In the genomic region with DNA sequence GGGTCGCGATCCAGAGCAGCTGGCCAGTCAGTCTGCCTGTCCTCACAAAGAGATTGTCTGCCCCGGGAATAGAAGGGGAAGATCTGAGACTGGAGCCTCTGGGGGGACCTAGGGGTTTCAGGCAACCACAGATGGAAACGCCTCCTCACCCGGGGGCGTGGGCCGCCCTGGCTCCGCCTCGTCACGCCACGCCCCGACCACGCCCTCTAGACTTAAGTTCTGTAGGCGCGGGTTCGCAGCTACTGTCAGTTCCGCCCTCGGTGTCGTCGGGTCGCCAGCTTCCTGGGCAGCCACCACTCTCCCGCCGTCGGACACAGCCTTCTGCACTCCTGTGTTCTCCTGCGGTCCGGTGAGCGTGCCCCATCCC, we compare ENCODE assay signal across 8 mouse cellular contexts. TPM values are rescaled to one million over a fixed set of nuclear protein-coding genes. Genes with fewer than 3 reads are reported as not detected.
DNase-seq lines count a peak whose midpoint lies in the region; ATAC-seq and TF ChIP-seq lines count a peak whose summit lies in the region.

A gene (plus strand): TSS at position 221 of the 367 bp plus-strand sequence.

- peak; percentile 90 to 94 for DNase-seq in CD8-positive naive resting alpha-beta T cell, adult 2 months (ENCODE audit: low read depth in 2 of 2, low spot score in 2 of 2)
- peak; percentile 61 to 73 for DNase-seq in adrenal gland, postnatal 4 days (ENCODE audit: low spot score in 2 of 2)
- DNase-seq in heart, postnatal 4 days = peak; percentile 89
- DNase-seq in layer of hippocampus, adult 2 months (ENCODE audit: low spot score in 2 of 2) = peak; percentile 40 to 57
- peak; percentile 97 for DNase-seq in lung, adult 2 months
- peak; percentile 92 to 96 for DNase-seq in thymus, adult 18-20 months

- H3K9ac ChIP-seq in forebrain, embryonic 15.5 days (replicated peaks) = peak within 1 kb of the TSS; percentile 32; the same call in 1 of the 2 replicates
- H3K9ac ChIP-seq in neural tube, embryonic 14.5 days (replicated peaks; ENCODE audit: low read depth, low read length) = peak within 1 kb of the TSS; percentile 53

- no peak for TF ChIP-seq CTCF in layer of hippocampus, adult 2 months (conservative IDR thresholded peaks at IDR 0.05)
- no peak for TF ChIP-seq CTCF in lung, adult 2 months (IDR thresholded peaks at IDR 0.05; ENCODE audit: insufficient read depth, low read length)

- no peaks in the 10 kb centered on the region for H3K9me3 ChIP-seq in forebrain, embryonic 15.5 days
- H3K9me3 ChIP-seq in neural tube, embryonic 14.5 days (ENCODE audit: control insufficient read depth, low read length) = no peaks in the 10 kb centered on the region

- H3K27ac ChIP-seq in forebrain, embryonic 15.5 days (replicated peaks) = no peak within 1 kb of the TSS
- H3K27ac ChIP-seq in layer of hippocampus, adult 2 months = peak within 1 kb of the TSS; percentile 79
- 0 out of 2 replicates have a peak within 1 kb of the TSS, but pooled peaks have one; percentile 12 for H3K27ac ChIP-seq in neural tube, embryonic 14.5 days (ENCODE audit: low read depth, low read length)

- 0 out of 2 replicates have a peak, but pooled peaks have one; percentile 26 for ATAC-seq in forebrain, embryonic 15.5 days (replicated peaks)
- peak; percentile 6; the same call in 1 of the 2 replicates for ATAC-seq in neural tube, embryonic 14.5 days (ENCODE audit: low read depth)

- no peaks in the 10 kb centered on the region for H3K36me3 ChIP-seq in forebrain, embryonic 15.5 days
- no peaks in the 10 kb centered on the region for H3K36me3 ChIP-seq in neural tube, embryonic 14.5 days (ENCODE audit: control insufficient read depth, insufficient read depth, low read length)

- peak within 1 kb of the TSS; percentile 59 for H3K4me2 ChIP-seq in forebrain, embryonic 15.5 days (replicated peaks)
- H3K4me2 ChIP-seq in neural tube, embryonic 14.5 days (ENCODE audit: low read depth, low read length) = peak within 1 kb of the TSS; percentile 68

- under 1% methylated on average over 27 of the region's 27 CpGs for WGBS in forebrain, embryonic 15.5 days
- WGBS in lung, adult 2 months = 0% methylated on average over 26 of the region's 27 CpGs
- WGBS in neural tube, embryonic 14.5 days = 2% methylated on average over 26 of the region's 27 CpGs

- H3K4me1 ChIP-seq in forebrain, embryonic 15.5 days = peaks cover 34% of the 10 kb centered on the region
- H3K4me1 ChIP-seq in lung, adult 2 months (ENCODE audit: control insufficient read depth, insufficient read depth, low read length) = peaks cover 19% of the 10 kb centered on the region
- peaks cover 14% of the 10 kb centered on the region for H3K4me1 ChIP-seq in neural tube, embryonic 14.5 days (ENCODE audit: control insufficient read depth, insufficient read depth, low read length)

- peaks cover 5% of the 10 kb centered on the region; the same call in 1 of the 2 replicates for H3K27me3 ChIP-seq in forebrain, embryonic 15.5 days
- no peaks in the 10 kb centered on the region for H3K27me3 ChIP-seq in neural tube, embryonic 14.5 days (ENCODE audit: control insufficient read depth, insufficient read depth, low read length)

- H3K4me3 ChIP-seq in forebrain, embryonic 15.5 days = peak within 1 kb of the TSS; percentile 41
- H3K4me3 ChIP-seq in layer of hippocampus, adult 2 months = peak within 1 kb of the TSS; percentile 51
- H3K4me3 ChIP-seq in lung, adult 2 months (replicated peaks; ENCODE audit: extremely low read depth, low read depth, low read length) = peak within 1 kb of the TSS; percentile 95
- peak within 1 kb of the TSS; percentile 29 for H3K4me3 ChIP-seq in neural tube, embryonic 14.5 days (ENCODE audit: low read depth, low read length)

- TF ChIP-seq POLR2A in lung, adult 2 months (IDR thresholded peaks at IDR 0.05; ENCODE audit: borderline replicate concordance, extremely low read depth, low read depth, low read length) = peak; percentile 99

RNA-seq across cellular contexts. Expression of the gene that starts here (rescaled TPM):
- 100 to 1,000 TPM; 344 to 355 TPM for total RNA-seq in adrenal gland, postnatal 4 days (2021)
- 47.4 and 48.4 TPM in 2 replicates for polyA plus RNA-seq in forebrain, embryonic 15.5 days (2015; fragmentation: Nextera tagmentation; extraction: Ambion mirVana)
- total RNA-seq in heart, postnatal 4 days (2021) = 100 to 1,000 TPM; 338 to 355 TPM
- 10 to 100 TPM; 69.0 to 72.4 TPM for total RNA-seq in layer of hippocampus, adult 2 months (2021)
- polyA plus RNA-seq in lung, adult 2 months (2012; rRNA removed) = 467 and 695 TPM in 2 replicates
- 47.8 and 58.3 TPM in 2 replicates for polyA plus RNA-seq in neural tube, embryonic 14.5 days (2014; fragmentation: Nextera tagmentation; extraction: Ambion mirVana)

Comparison
In these comparisons a context has a peak if more than half of its experiments do, and no peak if none do; other contexts are left out.
1. RNA of the gene that starts here (total RNA-seq): 338 to 355 TPM in heart, postnatal 4 days and 344 to 355 TPM in adrenal gland, postnatal 4 days; 69.0 to 72.4 TPM in layer of hippocampus, adult 2 months; every median in the first group is over 4 times any median in the second.
2. H3K4me3 ChIP-seq: peak in every context shown above with its lines; median percentile 95 in lung, adult 2 months; 51 in layer of hippocampus, adult 2 months; 41 in forebrain, embryonic 15.5 days; 29 in neural tube, embryonic 14.5 days.
3. Peak in every context shown above with its lines, with median percentiles within 50 percentile points of each other: DNase-seq.